Mouse (Mus musculus) thymus, postnatal 14 days (tissue): ENCODE measurements around the gene Ttc9.

Source experiments
- DNase-seq: peaks from one replicate; pipeline ENCODE4 v3.0.0; 2021

Ttc9 gene

GRCm38 (mm10) chr12:81630915-81631660 is at the start of gene Ttc9:
Gene Ttc9, plus strand, starts transcription at chr12:81631249.
- no peak for DNase-seq

- DNase-seq, result peak; percentile 93
Measured at GRCm38 (mm10) chr12:81594902-81595671, 36.0 kb upstream of the Ttc9 start, which contains the start of gene Med6. Gene Med6, minus strand, starts transcription at chr12:81595008.

- DNase-seq, result no peak
Measured at GRCm38 (mm10) chr12:81596547-81597262, 34.3 kb upstream of the Ttc9 start.

- DNase-seq, result no peak
Measured at GRCm38 (mm10) chr12:81604995-81605784, 25.9 kb upstream of the Ttc9 start.

GRCm38 (mm10) chr12:81609445-81609844 is 21.6 kb upstream of the Ttc9 start:
- DNase-seq, result no peak

GRCm38 (mm10) chr12:81615807-81616206 is 15.2 kb upstream of the Ttc9 start:
- DNase-seq, result no peak

GRCm38 (mm10) chr12:81616980-81617379 is 14.1 kb upstream of the Ttc9 start:
- DNase-seq, result no peak

GRCm38 (mm10) chr12:81619302-81619701 is 11.7 kb upstream of the Ttc9 start:
- DNase-seq, result peak; percentile 66

- no peak for DNase-seq
Measured at GRCm38 (mm10) chr12:81623377-81623776, 7.7 kb upstream of the Ttc9 start.

- DNase-seq, result no peak
Measured at GRCm38 (mm10) chr12:81626226-81626861, 4.7 kb upstream of the Ttc9 start.

GRCm38 (mm10) chr12:81627426-81627825 is 3.6 kb upstream of the Ttc9 start:
- no peak for DNase-seq

GRCm38 (mm10) chr12:81628091-81628490 is 3.0 kb upstream of the Ttc9 start:
- DNase-seq, result no peak

- no peak for DNase-seq
Measured at GRCm38 (mm10) chr12:81630520-81630914, 532 bp upstream of the Ttc9 start.

GRCm38 (mm10) chr12:81631661-81632401 is 782 bp downstream of the Ttc9 start:
- DNase-seq, result no peak

GRCm38 (mm10) chr12:81633246-81633645 is 2.2 kb downstream of the Ttc9 start:
- no peak for DNase-seq

- DNase-seq, result no peak
Measured at GRCm38 (mm10) chr12:81640656-81641055, 9.6 kb downstream of the Ttc9 start.

GRCm38 (mm10) chr12:81642361-81643082 is 11.5 kb downstream of the Ttc9 start:
- no peak for DNase-seq

GRCm38 (mm10) chr12:81646811-81647210 is 15.8 kb downstream of the Ttc9 start:
- no peak for DNase-seq

- no peak for DNase-seq
Measured at GRCm38 (mm10) chr12:81653344-81653743, 22.3 kb downstream of the Ttc9 start.

- no peak for DNase-seq
Measured at GRCm38 (mm10) chr12:81657321-81657720, 26.3 kb downstream of the Ttc9 start.

GRCm38 (mm10) chr12:81658086-81658485 is 27.0 kb downstream of the Ttc9 start:
- no peak for DNase-seq
